Mouse (Mus musculus) limb, embryonic 11.5 days (tissue): Measurements from ENCODE around the gene Gdi1. TPM values are rescaled to one million over a fixed set of nuclear protein-coding genes. Genes with fewer than 3 reads are reported as not detected.

Source experiments
- ATAC-seq: fragments of 200-750 bp; cut with Nextera tagmentation; 2 replicates; pipeline ENCODE4 v1.8.0; 2017; ENCODE audit warnings: low read depth; ENCODE audit not compliant: insufficient number of reproducible peaks, low FRiP score, low TSS enrichment
- DNase-seq: peaks from one replicate; pipeline ENCODE4 v3.0.0-alpha.2; 2015; ENCODE audit warnings: low spot score
- H3K27ac ChIP-seq: fragments of 300-500 bp; sonication (generic); replicated peaks from 2 replicates; pipeline ENCODE4 v1.5.1; 2014; ENCODE audit warnings: low read depth, mild to moderate bottlenecking, low read length
- H3K27me3 ChIP-seq: fragments of 300-500 bp; sonication (generic); 2 replicates; pipeline ENCODE4 v1.6.1; 2014; ENCODE audit warnings: mild to moderate bottlenecking, low read length, mixed read lengths; ENCODE audit not compliant: control insufficient read depth, insufficient read depth
- H3K36me3 ChIP-seq: fragments of 300-500 bp; sonication (generic); 2 replicates; pipeline ENCODE4 v1.6.1; 2014; ENCODE audit warnings: mild to moderate bottlenecking, low read length, moderate library complexity, mixed read lengths; ENCODE audit not compliant: control insufficient read depth, insufficient read depth
- H3K4me1 ChIP-seq: fragments of 300-500 bp; sonication (generic); 2 replicates; pipeline ENCODE4 v1.6.1; 2014; ENCODE audit warnings: low read length, mixed read lengths; ENCODE audit not compliant: control insufficient read depth, insufficient read depth
- H3K4me2 ChIP-seq: fragments of 300-500 bp; sonication (generic); 2 replicates; pipeline ENCODE4 v1.6.1; 2014; ENCODE audit warnings: low read depth, mild to moderate bottlenecking, moderate library complexity; ENCODE audit not compliant: severe bottlenecking
- H3K4me3 ChIP-seq: fragments of 300-500 bp; sonication (generic); 2 replicates; pipeline ENCODE4 v1.5.1; 2014; ENCODE audit warnings: low read depth, low read length
- H3K9ac ChIP-seq: fragments of 300-500 bp; sonication (generic); 2 replicates; pipeline ENCODE4 v1.6.1; 2014; ENCODE audit warnings: mild to moderate bottlenecking, low read length
- H3K9me3 ChIP-seq: fragments of 300-500 bp; sonication (generic); 2 replicates; pipeline ENCODE4 v1.6.1; 2016; ENCODE audit warnings: low read length; ENCODE audit not compliant: control insufficient read depth
- WGBS: fragments of 180-500 bp; shearing (Covaris S2); extraction: QIAGEN DNeasy Blood & Tissue Kit; methylation state at CpG from one replicate; pipeline ENCODE4 v1.1.7; 2014; 5-methylcytosine and 5-hydroxymethylcytosine counted together
- polyA plus RNA-seq: library from polyadenylated mRNA; unstranded; fragments of >200 nt; fragmentation: Nextera tagmentation; extraction: Ambion mirVana; gene quantifications from 2 replicates; pipeline ENCODE4 v1.2.1, GENCODE M21; 2014

Gdi1 gene
- 176 and 207 TPM in 2 replicates for polyA plus RNA-seq

GRCm38 (mm10) chrX:74304867-74305700 is at the start of gene Gdi1:
Gene Gdi1, plus strand, starts transcription at chrX:74304998.
- Histone ChIP-seq H3K4me3 (peak within 1 kb of the TSS; percentile 54), H3K9me3 (no peaks in the 10 kb centered on the region), H3K4me1 (no peaks in the 10 kb centered on the region), H3K4me2 (peak within 1 kb of the TSS; percentile 74), H3K9ac (peak within 1 kb of the TSS; percentile 63), H3K27me3 (no peaks in the 10 kb centered on the region), H3K36me3 (0 out of 2 replicates have a peak, but pooled peaks cover 4% of the 10 kb centered on the region), H3K27ac (peak within 1 kb of the TSS; percentile 68; the same call in 1 of the 2 replicates)
- DNase-seq (peak; percentile 84), ATAC-seq (peak; percentile 76)
- WGBS = 24% methylated on average over 40 of the region's 41 CpGs

GRCm38 (mm10) chrX:74257746-74258145 is 47.1 kb upstream of the Gdi1 start:
- H3K4me1 ChIP-seq = no peaks in the 10 kb centered on the region
- H3K36me3 ChIP-seq = no peaks in the 10 kb centered on the region
- H3K9ac ChIP-seq = no peak overlapping the region
- H3K4me3 ChIP-seq = no peak overlapping the region
- WGBS = 98% methylated on average over 3 of the region's 3 CpGs
- ATAC-seq (no peak), DNase-seq (no peak)
- no peak overlapping the region for H3K4me2 ChIP-seq
- H3K9me3 ChIP-seq = no peaks in the 10 kb centered on the region
- no peaks in the 10 kb centered on the region for H3K27me3 ChIP-seq
- H3K27ac ChIP-seq = no peak overlapping the region

- Histone ChIP-seq H3K36me3 (no peaks in the 10 kb centered on the region; the same call in 1 of the 2 replicates), H3K4me3 (peak overlapping the region; percentile 50), H3K4me1 (no peaks in the 10 kb centered on the region), H3K27me3 (no peaks in the 10 kb centered on the region), H3K9ac (peak overlapping the region; percentile 64), H3K4me2 (peak overlapping the region; percentile 45), H3K27ac (peak overlapping the region; percentile 89), H3K9me3 (no peaks in the 10 kb centered on the region)
- ATAC-seq (peak; percentile 27), DNase-seq (no peak)
- 42% methylated on average over 3 of the region's 3 CpGs for WGBS
These were observed 35.1 kb upstream of the Gdi1 start for GRCm38 (mm10) chrX:74269736-74270061.

GRCm38 (mm10) chrX:74270062-74270901 is 34.5 kb upstream of the Gdi1 start, which contains the start of gene Rpl10:
Gene Rpl10, plus strand, starts transcription at chrX:74270812.
- peak within 1 kb of the TSS; percentile 50 for H3K4me3 ChIP-seq
- no peaks in the 10 kb centered on the region for H3K27me3 ChIP-seq
- peak within 1 kb of the TSS; percentile 45 for H3K4me2 ChIP-seq
- ATAC-seq (peak; percentile 93), DNase-seq (peak; percentile 90)
- no peaks in the 10 kb centered on the region for H3K4me1 ChIP-seq
- H3K27ac ChIP-seq = peak within 1 kb of the TSS; percentile 89
- peak within 1 kb of the TSS; percentile 64 for H3K9ac ChIP-seq
- H3K9me3 ChIP-seq = no peaks in the 10 kb centered on the region
- no peaks in the 10 kb centered on the region; the same call in 1 of the 2 replicates for H3K36me3 ChIP-seq
- WGBS = 13% methylated on average over 42 of the region's 42 CpGs

- peak; percentile 50 for DNase-seq
- Histone ChIP-seq H3K4me2 (peak overlapping the region; percentile 44), H3K9me3 (no peaks in the 10 kb centered on the region), H3K27ac (0 out of 2 replicates have a peak overlapping the region, but pooled peaks have one; percentile 5), H3K9ac (peak overlapping the region; percentile 61), H3K4me3 (peak overlapping the region; percentile 50), H3K36me3 (no peaks in the 10 kb centered on the region; the same call in 1 of the 2 replicates), H3K4me1 (no peaks in the 10 kb centered on the region), H3K27me3 (no peaks in the 10 kb centered on the region)
- ATAC-seq = no peak
- WGBS = 14% methylated on average over 27 of the region's 27 CpGs
These were observed 33.8 kb upstream of the Gdi1 start for GRCm38 (mm10) chrX:74270902-74271551.

GRCm38 (mm10) chrX:74273422-74274322 is 31.1 kb upstream of the Gdi1 start:
- DNase-seq = peak; percentile 28
- H3K4me1 ChIP-seq = no peaks in the 10 kb centered on the region
- no peaks in the 10 kb centered on the region; the same call in 1 of the 2 replicates for H3K36me3 ChIP-seq
- no peak for ATAC-seq
- no peak overlapping the region for H3K4me2 ChIP-seq
- H3K27ac ChIP-seq = no peak overlapping the region
- no peaks in the 10 kb centered on the region for H3K27me3 ChIP-seq
- H3K4me3 ChIP-seq = no peak overlapping the region
- no peak overlapping the region for H3K9ac ChIP-seq
- 35% methylated on average over 10 of the region's 10 CpGs for WGBS
- no peaks in the 10 kb centered on the region for H3K9me3 ChIP-seq

GRCm38 (mm10) chrX:74277916-74278315 is 26.9 kb upstream of the Gdi1 start:
- H3K9me3 ChIP-seq = no peaks in the 10 kb centered on the region
- no peak overlapping the region for H3K4me2 ChIP-seq
- H3K27ac ChIP-seq = no peak overlapping the region
- no peak for DNase-seq
- H3K4me1 ChIP-seq = no peaks in the 10 kb centered on the region
- 67% methylated on average over 6 of the region's 8 CpGs for WGBS
- no peaks in the 10 kb centered on the region; the same call in 1 of the 2 replicates for H3K36me3 ChIP-seq
- no peak for ATAC-seq
- H3K9ac ChIP-seq = no peak overlapping the region
- H3K27me3 ChIP-seq = no peaks in the 10 kb centered on the region
- no peak overlapping the region for H3K4me3 ChIP-seq
